Mouse (Mus musculus): Measurements from ENCODE around the gene Hoxc6.

DNA sequence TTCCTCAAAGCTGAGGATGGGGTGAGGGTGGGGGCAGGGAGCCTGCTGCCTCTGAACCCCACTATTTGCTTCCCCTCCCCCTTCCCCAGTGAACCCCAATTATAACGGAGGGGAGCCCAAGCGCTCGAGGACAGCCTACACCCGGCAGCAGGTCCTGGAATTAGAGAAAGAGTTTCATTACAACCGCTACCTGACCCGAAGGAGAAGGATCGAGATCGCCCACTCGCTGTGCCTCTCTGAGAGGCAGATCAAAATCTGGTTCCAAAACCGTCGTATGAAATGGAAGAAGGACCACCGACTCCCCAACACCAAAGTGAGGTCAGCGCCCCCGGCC, 37.5 kb downstream of the Hoxc6 start:
- no peak for TF ChIP-seq CTCF (IDR thresholded peaks at IDR 0.05; ENCODE audit: borderline replicate concordance, insufficient read depth, low read depth, low read length)
- TF ChIP-seq POLR2A (IDR thresholded peaks at IDR 0.05; ENCODE audit: borderline replicate concordance, insufficient read depth, low read length), result no peak

Measured in cerebellum, adult 2 months (tissue).